Mouse (Mus musculus) CH12.LX (cell line): ENCODE data around the gene Gm10271. TPM values are rescaled to one million over a fixed set of nuclear protein-coding genes. Genes with fewer than 3 reads are reported as not detected.

Experiments used
- DNase-seq: peaks from one replicate; pipeline ENCODE4 v3.0.0-alpha.2; 2013; ENCODE audit errors: extremely low read depth
- H3K27ac ChIP-seq: 2 replicates; pipeline ENCODE4 v1.5.1; 2012; ENCODE audit warnings: low read depth, mild to moderate bottlenecking, control low read depth, moderate library complexity; ENCODE audit not compliant: insufficient read depth
- H3K27me3 ChIP-seq: replicated peaks from 2 replicates; pipeline ENCODE3; 2012; ENCODE audit warnings: inconsistent platforms
- H3K36me3 ChIP-seq, 2 experiments: replicated peaks in 1 of 2; 2 replicates each; pipeline versions ENCODE3 to v1.6.1; 2012; ENCODE audit warnings: inconsistent platforms in 1 of 2, low read length in 1 of 2, mild to moderate bottlenecking in 1 of 2, mixed read lengths in 1 of 2, moderate library complexity in 1 of 2; ENCODE audit not compliant: control insufficient read depth in 1 of 2, insufficient read depth in 1 of 2
- H3K4me1 ChIP-seq, 2 experiments: 2 replicates each; pipeline ENCODE4 v1.6.1; 2012; ENCODE audit warnings: inconsistent platforms in 1 of 2, moderate library complexity in 1 of 2; ENCODE audit not compliant: insufficient read depth in 2 of 2, control insufficient read depth in 1 of 2
- H3K4me2 ChIP-seq: 2 replicates; pipeline ENCODE4 v1.6.1; 2012; ENCODE audit warnings: low read depth, mild to moderate bottlenecking, control low read depth; ENCODE audit not compliant: poor library complexity, insufficient read depth, severe bottlenecking
- H3K4me3 ChIP-seq, 3 experiments: fragments of 150-350 bp in 1 of 3; sonication (generic) in 1 of 3; replicated peaks in 1 of 3; 2 replicates each; pipeline versions ENCODE3 to v1.5.1; 2011 to 2012; ENCODE audit warnings: low read depth in 2 of 3, low read length in 2 of 3, mild to moderate bottlenecking in 2 of 3, moderate library complexity in 2 of 3, control low read depth in 1 of 3, improper control_type of control experiment in 1 of 3, inconsistent platforms in 1 of 3, mixed read lengths in 1 of 3; ENCODE audit not compliant: poor library complexity in 1 of 3
- H3K79me2 ChIP-seq: replicated peaks from 2 replicates; pipeline ENCODE4 v1.6.1; 2012; ENCODE audit warnings: mild to moderate bottlenecking, moderate library complexity; ENCODE audit not compliant: control insufficient read depth, poor library complexity, insufficient read depth, severe bottlenecking; ENCODE audit errors: extremely low read depth
- H3K9ac ChIP-seq: 2 replicates; pipeline ENCODE4 v1.6.1; 2012; ENCODE audit warnings: low read depth, mild to moderate bottlenecking, control low read depth, moderate library complexity; ENCODE audit not compliant: insufficient read depth
- H3K9me3 ChIP-seq: replicated peaks from 2 replicates; pipeline ENCODE3; 2012; ENCODE audit warnings: low read length, inconsistent platforms, mixed read lengths
- CHD2 ChIP-seq: IDR thresholded peaks from 2 replicates; pipeline ENCODE4 v1.6.1; 2011; ENCODE audit warnings: low read length, improper control_type of control experiment
- CTCF ChIP-seq, 2 experiments: IDR thresholded peaks in 1 of 2; conservative IDR thresholded peaks in 1 of 2; 2 replicates each; pipeline ENCODE4 v1.5.1; 2011 to 2012; ENCODE audit warnings: low read depth in 2 of 2, low read length in 2 of 2, improper control_type of control experiment in 1 of 2, inconsistent platforms in 1 of 2, mild to moderate bottlenecking in 1 of 2, moderate library complexity in 1 of 2
- E2F4 ChIP-seq: IDR thresholded peaks from 2 replicates; pipeline ENCODE4 v1.6.1; 2011; ENCODE audit warnings: low read depth, low read length, improper control_type of control experiment; ENCODE audit not compliant: insufficient replicate concordance
- ELF1 ChIP-seq: IDR thresholded peaks from 2 replicates; pipeline ENCODE4 v1.6.1; 2014; ENCODE audit warnings: low read depth, mild to moderate bottlenecking, inconsistent platforms, low read length, improper control_type of control experiment
- EP300 ChIP-seq: IDR thresholded peaks from 2 replicates; pipeline ENCODE4 v1.6.1; 2011; ENCODE audit warnings: low read length, improper control_type of control experiment
- ETS1 ChIP-seq: conservative IDR thresholded peaks from 2 replicates; pipeline ENCODE4 v1.6.1; 2012; ENCODE audit warnings: low read depth, mild to moderate bottlenecking, inconsistent platforms, low read length, improper control_type of control experiment, moderate library complexity
- GABPA ChIP-seq: IDR thresholded peaks from 2 replicates; pipeline ENCODE4 v1.6.1; 2012; ENCODE audit warnings: low read depth, low read length, improper control_type of control experiment, inconsistent platforms; ENCODE audit not compliant: insufficient replicate concordance
- HCFC1 ChIP-seq: IDR thresholded peaks from 2 replicates; pipeline ENCODE4 v1.6.1; 2012; ENCODE audit warnings: low read depth, mild to moderate bottlenecking, inconsistent platforms, low read length, improper control_type of control experiment
- KAT2A ChIP-seq: IDR thresholded peaks from 2 replicates; pipeline ENCODE4 v1.6.1; 2012; ENCODE audit warnings: low read length, improper control_type of control experiment, inconsistent platforms; ENCODE audit not compliant: insufficient replicate concordance
- MAFK ChIP-seq: IDR thresholded peaks from 2 replicates; pipeline ENCODE4 v1.6.1; 2011; ENCODE audit warnings: low read length, improper control_type of control experiment; ENCODE audit not compliant: insufficient replicate concordance
- MAX ChIP-seq: IDR thresholded peaks from 2 replicates; pipeline ENCODE4 v1.6.1; 2011; ENCODE audit warnings: low read length, improper control_type of control experiment
- MAZ ChIP-seq: IDR thresholded peaks from 2 replicates; pipeline ENCODE4 v1.6.1; 2012; ENCODE audit warnings: low read depth, mild to moderate bottlenecking, inconsistent platforms, low read length, improper control_type of control experiment, moderate library complexity
- MEF2A ChIP-seq: IDR thresholded peaks from 2 replicates; pipeline ENCODE4 v1.6.1; 2014; ENCODE audit warnings: low read depth, mild to moderate bottlenecking, inconsistent platforms, low read length, improper control_type of control experiment, borderline replicate concordance
- MXI1 ChIP-seq: IDR thresholded peaks from 2 replicates; pipeline ENCODE4 v1.6.1; 2011; ENCODE audit warnings: mild to moderate bottlenecking, low read depth, low read length, improper control_type of control experiment
- MYC ChIP-seq: IDR thresholded peaks from 2 replicates; pipeline ENCODE4 v1.6.1; 2011; ENCODE audit warnings: low read depth, mild to moderate bottlenecking, improper control_type of control experiment, low read length
- POLR2A ChIP-seq: IDR thresholded peaks from 2 replicates; pipeline ENCODE4 v1.6.1; 2011; ENCODE audit warnings: low read depth, mild to moderate bottlenecking, improper control_type of control experiment, low read length
- POLR2AphosphoS2 ChIP-seq: IDR thresholded peaks from 2 replicates; pipeline ENCODE4 v1.6.1; 2011; ENCODE audit warnings: low read depth, low read length, improper control_type of control experiment
- RCOR1 ChIP-seq: conservative IDR thresholded peaks from 2 replicates; pipeline ENCODE4 v1.6.1; 2012; ENCODE audit warnings: low read depth, mild to moderate bottlenecking, inconsistent platforms, low read length, improper control_type of control experiment
- SIN3A ChIP-seq: IDR thresholded peaks from 2 replicates; pipeline ENCODE4 v1.6.1; 2012; ENCODE audit warnings: low read length, improper control_type of control experiment, inconsistent platforms
- TCF12 ChIP-seq: IDR thresholded peaks from 2 replicates; pipeline ENCODE4 v1.6.1; 2014; ENCODE audit warnings: low read depth, mild to moderate bottlenecking, inconsistent platforms, low read length, improper control_type of control experiment
- USF1 ChIP-seq: IDR thresholded peaks from 2 replicates; pipeline ENCODE4 v1.6.1; 2014; ENCODE audit warnings: low read depth, mild to moderate bottlenecking, inconsistent platforms, low read length, improper control_type of control experiment
- USF2 ChIP-seq: conservative IDR thresholded peaks from 2 replicates; pipeline ENCODE4 v1.6.1; 2011; ENCODE audit warnings: low read depth, low read length, improper control_type of control experiment
- ZKSCAN1 ChIP-seq: IDR thresholded peaks from 2 replicates; pipeline ENCODE4 v1.6.1; 2012; ENCODE audit warnings: low read depth, inconsistent platforms, low read length, improper control_type of control experiment, borderline replicate concordance
- ZMIZ1 ChIP-seq: IDR thresholded peaks from 2 replicates; pipeline ENCODE4 v1.6.1; 2012; ENCODE audit warnings: low read depth, mild to moderate bottlenecking, inconsistent platforms, low read length, improper control_type of control experiment
- dilution Hi-C: fragments of 300-500 bp; cut with MboI; formaldehyde crosslinking; loops from 2 replicates; pipeline ENCODE4 v1.14.3; 2020; ENCODE audit warnings: low sequenced_read_pairs; ENCODE audit not compliant: extremely low pct_unique_long_range_greater_than_20kb, extremely low pct_ligation_motif_present
- in situ Hi-C: fragments of 300-500 bp; cut with MboI; formaldehyde crosslinking; loops from 3 replicates; pipeline ENCODE4 v1.14.3; 2019; ENCODE audit warnings: low sequenced_read_pairs, low pct_ligation_motif_present, low pct_unique_long_range_greater_than_20kb, mixed read lengths
- polyA plus RNA-seq: library from polyadenylated mRNA; unstranded; fragments of >175 nt; gene quantifications from 2 replicates; pipeline ENCODE4 v1.2.1, GENCODE M21; 2012; ENCODE audit warnings: low read depth; ENCODE audit not compliant: insufficient read length
- total RNA-seq, 2 experiments: library from RNA; depleted of rRNA; stranded (reverse); fragments of 300-350 nt in 1 of 2; fragments of >200 nt in 1 of 2; gene quantifications; 2 replicates each; pipeline ENCODE4 v1.2.3; 2012 to 2014

Gene Gm10271
- total and polyA plus RNA-seq, 3 experiments = not detected

- in situ Hi-C loops = no loop called here
- dilution Hi-C loops = no loop called here
- Histone ChIP-seq H3K4me2 (no peak overlapping the region), H3K27me3 (no peaks in the 10 kb centered on the region), H3K4me3 (no peak overlapping the region), H3K9me3 (no peaks in the 10 kb centered on the region), H3K27ac (no peak overlapping the region), H3K36me3 (peaks cover 4 to 68% of the 10 kb centered on the region in 2 experiments), H3K79me2 (no peaks in the 10 kb centered on the region), H3K4me1 (0 out of 4 replicates have a peak, but pooled peaks cover 2 to 4% of the 10 kb centered on the region in 2 experiments), H3K9ac (no peak overlapping the region)
- no peak for DNase-seq
- no peak for TF ChIP-seq ELF1
- TF ChIP-seq POLR2AphosphoS2 = no peak
- no peak for TF ChIP-seq CHD2
- TF ChIP-seq HCFC1 = no peak
- TF ChIP-seq RCOR1 = no peak
- TF ChIP-seq SIN3A = no peak
- TF ChIP-seq POLR2A = no peak
- no peak for TF ChIP-seq MAX
These were observed 59.6 kb downstream of the Gm10271 start for GRCm38 (mm10) chr10:116912850-116913249.

GRCm38 (mm10) chr10:116908901-116909642 is 63.3 kb downstream of the Gm10271 start:
- Histone ChIP-seq H3K27me3 (no peaks in the 10 kb centered on the region), H3K4me3 (no peak overlapping the region)
- TF ChIP-seq ZKSCAN1 (no peak), ETS1 (no peak), USF1 (no peak), MEF2A (no peak), KAT2A (no peak), MXI1 (no peak), TCF12 (no peak), GABPA (no peak), EP300 (no peak), MAZ (no peak), POLR2A (no peak), POLR2AphosphoS2 (no peak), ZMIZ1 (no peak), MYC (no peak), CTCF (conservative IDR thresholded peaks at IDR 0.05 in 1 of 2, IDR thresholded peaks at IDR 0.05 in 1 of 2; ENCODE audit: low read depth in 2 of 2, low read length in 2 of 2) (no peak), MAFK (no peak), HCFC1 (no peak), USF2 (no peak), E2F4 (no peak)
- TF ChIP-seq, all 38 proteins: peak for 0
- Histone ChIP-seq H3K9me3 (no peaks in the 10 kb centered on the region), H3K4me1 (0 out of 4 replicates have a peak, but pooled peaks cover 0 to 2% of the 10 kb centered on the region in 2 experiments), H3K36me3 (peaks cover 9 to 75% of the 10 kb centered on the region in 2 experiments), H3K4me2 (no peak overlapping the region), H3K27ac (no peak overlapping the region), H3K79me2 (no peaks in the 10 kb centered on the region), H3K9ac (no peak overlapping the region)
- dilution Hi-C loops (no loop called here), in situ Hi-C loops (no loop called here)
- DNase-seq = no peak
